In the genomic region with DNA sequence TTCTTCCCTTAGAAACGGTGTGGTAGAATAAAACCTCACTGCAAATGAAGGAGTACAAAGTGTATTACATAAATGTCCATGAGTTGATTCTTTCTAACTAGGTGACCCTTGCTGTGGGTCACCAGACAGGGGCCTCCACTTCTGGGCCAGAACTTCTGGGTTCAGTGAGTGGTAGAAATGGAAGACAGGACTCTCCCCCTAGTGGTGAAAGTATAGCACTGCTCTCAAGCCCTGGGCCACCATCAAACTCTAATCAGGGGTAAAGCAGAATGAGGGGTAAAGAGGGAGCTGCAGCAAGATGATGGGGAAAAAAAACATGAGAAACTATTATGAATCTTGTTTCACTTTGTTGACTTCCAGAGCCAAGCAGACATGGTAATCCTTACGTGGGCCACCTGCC, we compare ENCODE assay signal across 11 mouse cellular contexts.
DNase-seq lines count a peak whose midpoint lies in the region; ATAC-seq and TF ChIP-seq lines count a peak whose summit lies in the region.
"Had no signal": no experiment of that assay in that cellular context is flagged by ENCODE, and none has a peak within 500 bp of the region (broad histone marks: within the 10 kb centered on the region; RNA-seq: fewer than 3 reads in every experiment).

No protein-coding gene starts in this region.

- DNase-seq in cerebellum, postnatal 10 days, result peak; percentile 20 to 30
- DNase-seq in cerebellum, adult 9-11 months, result no peak
- no peak for DNase-seq in liver, embryonic 14.5 days (ENCODE audit: low read depth in 3 of 3, low spot score in 3 of 3)
- no peak for DNase-seq in liver, embryonic 11.5 days (ENCODE audit: low spot score)
- DNase-seq in ZHBTc4 (ENCODE audit: low read depth, low spot score), result peak; percentile 23
- DNase-seq in lung, postnatal 14 days, result peak; percentile 11
- DNase-seq in layer of hippocampus, adult 9-10 months (ENCODE audit: low spot score), result no peak
- DNase-seq in right cerebral cortex, postnatal 25 days, result no peak

- H3K4me3 ChIP-seq in liver, embryonic 14.5 days (ENCODE audit: insufficient read depth in 1 of 2, low read depth in 2 of 2, low read length in 2 of 2), result no peak overlapping the region
- no peak overlapping the region for H3K4me3 ChIP-seq in liver, embryonic 11.5 days (ENCODE audit: low read depth, low read length)
- H3K4me3 ChIP-seq: forebrain, embryonic 13.5 days; hindbrain, embryonic 10.5 days; limb, embryonic 12.5 days had no signal

- no peak overlapping the region for H3K9ac ChIP-seq in liver, embryonic 14.5 days (replicated peaks)
- no peak overlapping the region for H3K9ac ChIP-seq in liver, embryonic 11.5 days (ENCODE audit: low read depth, low read length)
- H3K9ac ChIP-seq: forebrain, embryonic 13.5 days; limb, embryonic 12.5 days had no signal

- WGBS in liver, embryonic 14.5 days (ENCODE audit: insufficient replicate concordance), result 47% methylated on average over 2 of the region's 2 CpGs
- 55% methylated on average over 2 of the region's 2 CpGs for WGBS in liver, embryonic 11.5 days

- H3K27ac ChIP-seq in liver, embryonic 14.5 days, result no peak overlapping the region
- H3K27ac ChIP-seq in liver, embryonic 11.5 days (ENCODE audit: low read depth, low read length), result no peak overlapping the region
- H3K27ac ChIP-seq: forebrain, embryonic 13.5 days; hindbrain, embryonic 10.5 days; limb, embryonic 12.5 days had no signal

- H3K9me3 ChIP-seq in liver, embryonic 14.5 days (ENCODE audit: control insufficient read depth, low read length), result no peaks in the 10 kb centered on the region
- no peaks in the 10 kb centered on the region for H3K9me3 ChIP-seq in liver, embryonic 11.5 days (ENCODE audit: control insufficient read depth, low read length)
- H3K9me3 ChIP-seq: forebrain, embryonic 13.5 days; hindbrain, embryonic 10.5 days; limb, embryonic 12.5 days had no signal

- ATAC-seq in liver, embryonic 14.5 days (ENCODE audit: insufficient read depth), result no peak
- ATAC-seq in liver, embryonic 11.5 days (replicated peaks; ENCODE audit: low FRiP score), result no peak
- ATAC-seq: forebrain, embryonic 13.5 days had no signal

- no peaks in the 10 kb centered on the region for H3K36me3 ChIP-seq in liver, embryonic 14.5 days (replicated peaks; ENCODE audit: control insufficient read depth, insufficient read depth, low read depth)
- H3K36me3 ChIP-seq in liver, embryonic 11.5 days (ENCODE audit: control insufficient read depth, insufficient read depth, low read length), result no peaks in the 10 kb centered on the region
- H3K36me3 ChIP-seq: hindbrain, embryonic 10.5 days; limb, embryonic 12.5 days had no signal

- no peak overlapping the region for H3K4me2 ChIP-seq in liver, embryonic 14.5 days (ENCODE audit: low read depth)
- no peak overlapping the region for H3K4me2 ChIP-seq in liver, embryonic 11.5 days
- H3K4me2 ChIP-seq: forebrain, embryonic 13.5 days; limb, embryonic 12.5 days had no signal

- TF ChIP-seq CTCF in liver, embryonic 14.5 days (IDR thresholded peaks at IDR 0.05; ENCODE audit: low read depth), result peak; percentile 62

- TF ChIP-seq EP300 in liver, embryonic 14.5 days (IDR thresholded peaks at IDR 0.05; ENCODE audit: low read depth), result no peak

- no peaks in the 10 kb centered on the region for H3K4me1 ChIP-seq in liver, embryonic 14.5 days (replicated peaks; ENCODE audit: control insufficient read depth in 2 of 2, insufficient read depth in 2 of 2, low read length in 1 of 2)
- H3K4me1 ChIP-seq in liver, embryonic 11.5 days (replicated peaks; ENCODE audit: control insufficient read depth, insufficient read depth, low read length), result no peaks in the 10 kb centered on the region
- H3K4me1 ChIP-seq: forebrain, embryonic 13.5 days; hindbrain, embryonic 10.5 days; limb, embryonic 12.5 days had no signal

- H3K27me3 ChIP-seq in liver, embryonic 14.5 days (ENCODE audit: control insufficient read depth, insufficient read depth, low read length), result no peaks in the 10 kb centered on the region
- H3K27me3 ChIP-seq in liver, embryonic 11.5 days (replicated peaks; ENCODE audit: control insufficient read depth, insufficient read depth, low read length), result no peaks in the 10 kb centered on the region
- H3K27me3 ChIP-seq: forebrain, embryonic 13.5 days had no signal

Comparison
In these comparisons a context has a peak if more than half of its experiments do, and no peak if none do; other contexts are left out.
1. DNase-seq: peak in cerebellum, postnatal 10 days (2 of 2), ZHBTc4 (single experiment) and lung, postnatal 14 days (single experiment); none in cerebellum, adult 9-11 months (single experiment), liver, embryonic 14.5 days (0 of 3), liver, embryonic 11.5 days (single experiment), layer of hippocampus, adult 9-10 months (single experiment) and right cerebral cortex, postnatal 25 days (single experiment).